Mouse (Mus musculus): ENCODE measurements at regions not wholly inside any gene's neighbourhood (a gene's known extent, or its start where the extent isn't known, plus 50 kb on each side); places are given as distances from the start of the nearest gene placed in this dataset.

DNA sequence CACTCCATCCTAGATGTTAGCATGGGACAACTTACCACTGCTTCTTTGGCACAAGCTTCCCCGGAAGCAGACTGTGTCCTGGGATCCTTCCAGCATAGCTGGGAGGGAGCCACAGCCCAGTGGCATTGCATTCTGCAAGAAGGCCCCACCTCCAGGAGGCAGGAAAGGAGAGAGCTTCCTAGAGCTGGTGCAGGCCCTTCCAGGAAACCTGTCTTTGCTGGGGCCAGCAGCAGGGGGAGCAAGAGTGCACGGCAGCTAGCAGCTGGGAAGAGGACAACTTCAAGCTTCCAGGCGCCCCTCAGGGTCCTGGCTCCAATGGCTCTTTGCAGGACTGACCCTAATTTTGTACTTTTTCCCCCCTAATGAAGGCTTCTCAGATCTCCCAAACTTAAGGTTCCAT is 115.4 kb upstream of the Sorcs3 start:
- DNase-seq (ENCODE audit: low spot score), result no peak

GRCm38 (mm10) chr19:48097363-48097762 is 108.5 kb upstream of the Sorcs3 start:
- DNase-seq (ENCODE audit: low spot score), result peak; percentile 26

- peak; percentile 45 for DNase-seq (ENCODE audit: low spot score)
These were observed 107.8 kb upstream of the Sorcs3 start for GRCm38 (mm10) chr19:48097942-48098596.

DNA sequence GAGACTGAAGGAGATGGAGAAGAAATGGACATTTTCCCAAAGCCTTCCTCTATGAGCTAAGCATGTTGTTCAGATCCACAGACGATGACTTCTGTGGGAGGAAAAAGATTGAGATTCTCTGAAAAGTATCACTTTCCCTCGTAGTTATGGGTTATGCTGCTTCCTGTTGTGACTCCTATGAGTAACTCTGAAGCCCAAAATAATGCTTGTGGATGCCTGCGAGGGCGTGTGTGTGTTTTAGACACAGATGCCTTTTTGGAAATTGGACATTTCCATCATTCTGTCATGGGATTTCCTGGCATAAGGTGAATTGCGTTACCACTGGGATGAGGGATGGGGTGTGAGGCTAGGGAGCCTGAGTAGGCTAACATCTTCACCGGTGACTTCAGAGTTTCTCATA is 104.8 kb upstream of the Sorcs3 start:
- no peak for DNase-seq (ENCODE audit: low spot score)

GRCm38 (mm10) chr19:48115155-48115554 is 90.7 kb upstream of the Sorcs3 start:
- no peak for DNase-seq (ENCODE audit: low spot score)

DNA sequence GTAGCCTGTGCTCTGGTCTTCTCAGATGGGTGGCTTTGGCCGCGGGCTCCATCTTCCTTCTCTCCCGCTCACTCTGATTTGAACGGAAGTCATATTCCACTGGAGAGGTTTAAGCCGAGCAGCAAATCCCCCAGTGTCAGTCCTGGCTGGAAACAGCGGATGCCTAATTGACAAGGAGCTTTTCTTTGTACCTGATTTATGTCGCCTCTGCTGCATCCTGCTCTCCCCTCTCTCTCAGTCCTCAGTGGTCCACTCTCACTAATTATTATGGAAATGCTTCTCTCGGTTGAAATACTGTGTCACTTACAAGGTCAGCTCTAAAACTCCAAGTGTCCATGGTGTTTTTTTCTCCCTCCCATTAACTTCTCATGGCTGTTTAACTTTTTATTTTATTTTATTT is 90.1 kb upstream of the Sorcs3 start:
- no peak for DNase-seq (ENCODE audit: low spot score)

GRCm38 (mm10) chr19:48116689-48117088 is 89.1 kb upstream of the Sorcs3 start:
- no peak for DNase-seq (ENCODE audit: low spot score)

DNA sequence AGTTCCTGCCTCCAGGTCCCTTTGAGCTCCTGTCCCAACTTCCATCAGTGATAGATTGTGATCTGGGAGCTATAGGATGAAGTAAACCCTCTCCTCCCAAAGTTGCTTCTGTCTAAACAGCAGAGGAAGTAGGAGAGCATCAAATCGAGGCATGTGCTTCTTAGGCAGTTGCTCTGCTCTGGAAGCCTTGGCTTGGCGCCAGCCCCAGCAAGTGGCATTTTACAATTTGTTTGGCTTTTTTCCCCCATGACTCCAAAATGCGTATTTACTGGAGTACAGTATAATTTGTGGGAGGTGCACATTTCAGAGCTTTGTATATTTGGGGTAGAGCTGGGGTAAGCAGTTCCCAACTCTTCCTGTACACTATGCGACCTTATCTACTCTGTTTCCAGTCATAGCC is 88.2 kb upstream of the Sorcs3 start:
- no peak for DNase-seq (ENCODE audit: low spot score)

GRCm38 (mm10) chr19:48122281-48122680 is 83.5 kb upstream of the Sorcs3 start:
- no peak for DNase-seq (ENCODE audit: low spot score)

- DNase-seq (ENCODE audit: low spot score), result no peak
These were observed 82.0 kb upstream of the Sorcs3 start for GRCm38 (mm10) chr19:48123777-48124176.

DNA sequence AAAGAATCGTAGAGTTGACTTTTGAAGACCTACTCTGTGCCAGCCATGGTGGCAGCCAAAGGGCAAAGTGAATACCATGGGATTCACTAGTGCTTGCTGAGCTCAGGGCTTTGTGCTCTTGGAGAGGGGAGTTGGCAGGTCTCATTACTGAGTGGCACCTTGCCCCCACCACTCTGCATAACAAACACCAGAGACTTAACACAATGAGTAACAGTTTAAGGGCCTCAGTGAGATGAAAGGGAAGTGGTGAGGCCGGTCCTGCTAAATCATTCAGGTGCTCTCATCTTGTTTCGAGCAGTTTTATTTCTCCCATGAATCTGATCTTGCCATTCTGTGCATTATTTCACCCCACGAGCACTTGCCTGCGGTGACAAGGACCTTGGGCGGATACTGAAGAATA is 80.1 kb upstream of the Sorcs3 start:
- DNase-seq (ENCODE audit: low spot score), result no peak

DNA sequence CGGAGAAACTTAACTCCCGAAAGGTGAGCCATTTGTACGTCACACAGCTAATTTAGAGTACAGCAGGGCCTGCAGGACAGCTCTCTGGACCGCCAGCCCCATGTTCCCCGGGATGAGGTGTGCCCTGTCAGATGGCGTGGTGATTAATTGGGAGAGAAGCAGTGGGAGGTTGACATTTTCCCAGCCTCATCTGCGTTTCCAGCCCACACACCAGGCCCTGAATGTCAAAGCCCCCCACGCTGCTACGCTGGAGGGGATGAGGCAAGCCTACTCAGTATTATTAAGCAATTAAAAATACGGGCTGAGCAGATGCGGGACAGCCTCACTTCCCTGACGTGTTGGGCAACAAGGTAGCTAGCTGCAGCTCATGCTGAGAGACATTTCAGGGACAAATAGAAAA is 77.7 kb upstream of the Sorcs3 start:
- DNase-seq (ENCODE audit: low spot score), result peak; percentile 8

DNA sequence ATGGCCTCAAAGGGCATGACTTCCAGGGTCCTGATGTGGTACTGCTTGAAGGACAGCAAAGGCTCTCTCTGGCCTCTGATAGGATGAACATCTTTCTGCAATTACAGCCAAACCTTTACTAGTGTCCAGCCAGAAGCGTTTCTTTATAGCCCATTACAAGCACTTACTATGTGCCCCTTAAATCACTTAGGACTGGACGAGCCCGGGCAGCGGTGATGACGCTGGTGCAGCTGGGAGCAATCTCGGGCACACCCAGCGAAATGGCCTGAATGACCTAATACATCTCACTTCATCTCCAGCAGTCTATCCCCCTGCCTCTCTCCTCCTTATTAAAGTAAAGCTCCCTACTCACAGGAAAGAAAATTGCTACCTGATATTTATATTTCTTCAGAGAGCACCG is 69.6 kb upstream of the Sorcs3 start:
- DNase-seq (ENCODE audit: low spot score), result no peak

- DNase-seq (ENCODE audit: low spot score), result peak; percentile 40
These were observed 61.7 kb upstream of the Sorcs3 start for GRCm38 (mm10) chr19:48144129-48144528.

Measured in left cerebral cortex, adult 11 months (tissue).